Mouse (Mus musculus): ENCODE measurements around the gene Pphln1. TPM values are rescaled to one million over a fixed set of nuclear protein-coding genes. Genes with fewer than 3 reads are reported as not detected.

The Pphln1 gene
- 10 to 100 TPM; 46.6 to 48.9 TPM for total RNA-seq (2023)

GRCm38 (mm10) chr15:93397826-93398698 lies at the start of gene Pphln1, which contains the start of gene Zcrb1:
Gene Pphln1 (plus strand): TSS chr15:93398350.
Gene Zcrb1 (minus strand): TSS chr15:93398334.

Other genes starting within 250 kb of the Pphln1 start
- gene Gxylt1, start 123.2 kb upstream of the Pphln1 start, total RNA-seq (2023): 10 to 100 TPM; 31.4 to 35.3 TPM
- 1 to 10 TPM; 6.9 to 7.0 TPM for gene Yaf2, start 61.4 kb upstream of the Pphln1 start, total RNA-seq (2023)
- gene Zcrb1, start within 50 bp of the Pphln1 start, total RNA-seq (2023): 10 to 100 TPM; 57.1 to 67.5 TPM
- under 1 TPM; 0.24 TPM for gene Prickle1, start 197.5 kb downstream of the Pphln1 start, total RNA-seq (2023)

All from monocyte, adult 59 days (primary cell).